Mouse (Mus musculus): ENCODE results near the gene Tmem59l. TPM values are rescaled to one million over a fixed set of nuclear protein-coding genes. Genes with fewer than 3 reads are reported as not detected.
"Not testable (repeated sequence)": the region's sequence is repeated elsewhere in the genome, so short reads cannot be mapped to it uniquely, and the experiment has no call there.

Tmem59l gene
- polyA plus RNA-seq, 1 experiment: 4.2 TPM

GRCm38 (mm10) chr8:70519606-70520005 lies 32.4 kb upstream of the Tmem59l start:
- Histone ChIP-seq H3K4me1 (ENCODE audit: control insufficient read depth, insufficient read depth, low read length) (no peaks in the 10 kb centered on the region), H3K9ac (ENCODE audit: low read depth, poor library complexity, severe bottlenecking) (no peak overlapping the region), H3K27me3 (ENCODE audit: control insufficient read depth, insufficient read depth, low read length, poor library complexity, severe bottlenecking) (no peaks in the 10 kb centered on the region), H3K36me3 (ENCODE audit: control insufficient read depth, insufficient read depth, low read length, poor library complexity, severe bottlenecking) (peaks cover 29% of the 10 kb centered on the region), H3K9me3 (replicated peaks; ENCODE audit: control insufficient read depth, insufficient read depth, low read length, poor library complexity, severe bottlenecking) (no peaks in the 10 kb centered on the region), H3K4me3 (ENCODE audit: low read depth, low read length) (no peak overlapping the region), H3K27ac (ENCODE audit: insufficient read depth, low read length) (no peak overlapping the region)
- TF ChIP-seq CTCF (IDR thresholded peaks at IDR 0.05; ENCODE audit: low read depth, low read length): no peak

- peaks cover 34% of the 10 kb centered on the region for H3K36me3 ChIP-seq (ENCODE audit: control insufficient read depth, insufficient read depth, low read length, poor library complexity, severe bottlenecking)
- H3K9ac ChIP-seq (ENCODE audit: low read depth, poor library complexity, severe bottlenecking): no peak overlapping the region
- H3K27ac ChIP-seq (ENCODE audit: insufficient read depth, low read length): no peak overlapping the region
- H3K27me3 ChIP-seq (ENCODE audit: control insufficient read depth, insufficient read depth, low read length, poor library complexity, severe bottlenecking): no peaks in the 10 kb centered on the region
- no peaks in the 10 kb centered on the region for H3K4me1 ChIP-seq (ENCODE audit: control insufficient read depth, insufficient read depth, low read length)
- H3K4me3 ChIP-seq (ENCODE audit: low read depth, low read length): no peak overlapping the region
- H3K9me3 ChIP-seq (replicated peaks; ENCODE audit: control insufficient read depth, insufficient read depth, low read length, poor library complexity, severe bottlenecking): no peaks in the 10 kb centered on the region
- TF ChIP-seq EP300 (IDR thresholded peaks at IDR 0.05; ENCODE audit: insufficient read depth, low read depth, low read length) (no peak), POLR2A (IDR thresholded peaks at IDR 0.05; ENCODE audit: insufficient read depth, low read length) (no peak), CTCF (IDR thresholded peaks at IDR 0.05; ENCODE audit: low read depth, low read length) (no peak)
These were observed 31.9 kb upstream of the Tmem59l start for GRCm38 (mm10) chr8:70519043-70519442.

GRCm38 (mm10) chr8:70517940-70518643 lies 30.9 kb upstream of the Tmem59l start:
- Histone ChIP-seq H3K4me1 (ENCODE audit: control insufficient read depth, insufficient read depth, low read length) (no peaks in the 10 kb centered on the region), H3K36me3 (ENCODE audit: control insufficient read depth, insufficient read depth, low read length, poor library complexity, severe bottlenecking) (peaks cover 43% of the 10 kb centered on the region), H3K27ac (ENCODE audit: insufficient read depth, low read length) (no peak overlapping the region), H3K9ac (ENCODE audit: low read depth, poor library complexity, severe bottlenecking) (peak overlapping the region; percentile 14; the same call in 1 of the 2 replicates), H3K4me3 (ENCODE audit: low read depth, low read length) (no peak overlapping the region), H3K27me3 (ENCODE audit: control insufficient read depth, insufficient read depth, low read length, poor library complexity, severe bottlenecking) (no peaks in the 10 kb centered on the region), H3K9me3 (replicated peaks; ENCODE audit: control insufficient read depth, insufficient read depth, low read length, poor library complexity, severe bottlenecking) (no peaks in the 10 kb centered on the region)
- TF ChIP-seq POLR2A (IDR thresholded peaks at IDR 0.05; ENCODE audit: insufficient read depth, low read length) (no peak), EP300 (IDR thresholded peaks at IDR 0.05; ENCODE audit: insufficient read depth, low read depth, low read length) (no peak), CTCF (IDR thresholded peaks at IDR 0.05; ENCODE audit: low read depth, low read length) (no peak)

- Histone ChIP-seq H3K4me1 (ENCODE audit: control insufficient read depth, insufficient read depth, low read length) (no peaks in the 10 kb centered on the region), H3K4me3 (ENCODE audit: low read depth, low read length) (no peak overlapping the region), H3K27ac (ENCODE audit: insufficient read depth, low read length) (no peak overlapping the region), H3K9ac (ENCODE audit: low read depth, poor library complexity, severe bottlenecking) (no peak overlapping the region), H3K27me3 (ENCODE audit: control insufficient read depth, insufficient read depth, low read length, poor library complexity, severe bottlenecking) (no peaks in the 10 kb centered on the region), H3K36me3 (ENCODE audit: control insufficient read depth, insufficient read depth, low read length, poor library complexity, severe bottlenecking) (peaks cover 52% of the 10 kb centered on the region), H3K9me3 (replicated peaks; ENCODE audit: control insufficient read depth, insufficient read depth, low read length, poor library complexity, severe bottlenecking) (no peaks in the 10 kb centered on the region)
- no peak for TF ChIP-seq POLR2A (IDR thresholded peaks at IDR 0.05; ENCODE audit: insufficient read depth, low read length)
- no peak for TF ChIP-seq EP300 (IDR thresholded peaks at IDR 0.05; ENCODE audit: insufficient read depth, low read depth, low read length)
- TF ChIP-seq CTCF (IDR thresholded peaks at IDR 0.05; ENCODE audit: low read depth, low read length): no peak
These were observed 26.3 kb upstream of the Tmem59l start for GRCm38 (mm10) chr8:70513441-70513840.

GRCm38 (mm10) chr8:70512253-70512903 lies 25.2 kb upstream of the Tmem59l start:
- Histone ChIP-seq H3K4me3 (ENCODE audit: low read depth, low read length) (no peak overlapping the region), H3K4me1 (ENCODE audit: control insufficient read depth, insufficient read depth, low read length) (no peaks in the 10 kb centered on the region), H3K27me3 (ENCODE audit: control insufficient read depth, insufficient read depth, low read length, poor library complexity, severe bottlenecking) (no peaks in the 10 kb centered on the region), H3K9me3 (replicated peaks; ENCODE audit: control insufficient read depth, insufficient read depth, low read length, poor library complexity, severe bottlenecking) (no peaks in the 10 kb centered on the region), H3K36me3 (ENCODE audit: control insufficient read depth, insufficient read depth, low read length, poor library complexity, severe bottlenecking) (peaks cover 55% of the 10 kb centered on the region), H3K27ac (ENCODE audit: insufficient read depth, low read length) (no peak overlapping the region), H3K9ac (ENCODE audit: low read depth, poor library complexity, severe bottlenecking) (0 out of 2 replicates have a peak overlapping the region, but pooled peaks have one; percentile 97)
- TF ChIP-seq POLR2A (IDR thresholded peaks at IDR 0.05; ENCODE audit: insufficient read depth, low read length) (no peak), CTCF (IDR thresholded peaks at IDR 0.05; ENCODE audit: low read depth, low read length) (no peak), EP300 (IDR thresholded peaks at IDR 0.05; ENCODE audit: insufficient read depth, low read depth, low read length) (no peak)

- Histone ChIP-seq H3K27ac (ENCODE audit: insufficient read depth, low read length) (peak overlapping the region; percentile 77; the same call in 1 of the 2 replicates), H3K9ac (ENCODE audit: low read depth, poor library complexity, severe bottlenecking) (peak overlapping the region; percentile 97), H3K36me3 (ENCODE audit: control insufficient read depth, insufficient read depth, low read length, poor library complexity, severe bottlenecking) (peaks cover 57% of the 10 kb centered on the region), H3K9me3 (replicated peaks; ENCODE audit: control insufficient read depth, insufficient read depth, low read length, poor library complexity, severe bottlenecking) (no peaks in the 10 kb centered on the region), H3K4me3 (ENCODE audit: low read depth, low read length) (no peak overlapping the region), H3K27me3 (ENCODE audit: control insufficient read depth, insufficient read depth, low read length, poor library complexity, severe bottlenecking) (no peaks in the 10 kb centered on the region), H3K4me1 (ENCODE audit: control insufficient read depth, insufficient read depth, low read length) (no peaks in the 10 kb centered on the region)
- TF ChIP-seq EP300 (IDR thresholded peaks at IDR 0.05; ENCODE audit: insufficient read depth, low read depth, low read length): no peak
- TF ChIP-seq CTCF (IDR thresholded peaks at IDR 0.05; ENCODE audit: low read depth, low read length): no peak
- TF ChIP-seq POLR2A (IDR thresholded peaks at IDR 0.05; ENCODE audit: insufficient read depth, low read length): no peak
These were observed 24.6 kb upstream of the Tmem59l start for GRCm38 (mm10) chr8:70511770-70512169.

- H3K4me1 ChIP-seq (ENCODE audit: control insufficient read depth, insufficient read depth, low read length); H3K9me3 ChIP-seq (replicated peaks; ENCODE audit: control insufficient read depth, insufficient read depth, low read length, poor library complexity, severe bottlenecking); H3K27me3 ChIP-seq (ENCODE audit: control insufficient read depth, insufficient read depth, low read length, poor library complexity, severe bottlenecking): not testable (repeated sequence)
- peak overlapping the region; percentile 97 for H3K9ac ChIP-seq (ENCODE audit: low read depth, poor library complexity, severe bottlenecking)
- H3K27ac ChIP-seq (ENCODE audit: insufficient read depth, low read length): peak overlapping the region; percentile 77
- H3K4me3 ChIP-seq (ENCODE audit: low read depth, low read length): peak overlapping the region; percentile 96
- H3K36me3 ChIP-seq (ENCODE audit: control insufficient read depth, insufficient read depth, low read length, poor library complexity, severe bottlenecking): peaks cover 53% of the 10 kb centered on the region
These were observed 24.0 kb upstream of the Tmem59l start for GRCm38 (mm10) chr8:70511174-70511573.
